Mouse (Mus musculus) large intestine, adult 2 months (tissue): ENCODE results near the gene Lig1. TPM values are rescaled to one million over a fixed set of nuclear protein-coding genes. Genes with fewer than 3 reads are reported as not detected.
A peak's percentile ranks its signal among the peaks of the same experiment; 100 is the strongest.

Experiments used
- DNase-seq: peaks from one replicate; pipeline ENCODE4 v3.0.0-alpha.2; 2012; ENCODE audit warnings: low read depth, low spot score
- WGBS: fragments of 180-500 bp; shearing (Covaris S2); methylation state at CpG from one replicate; pipeline ENCODE4 v1.1.7; 2018; 5-methylcytosine and 5-hydroxymethylcytosine counted together
- polyA plus RNA-seq: library from polyadenylated mRNA; depleted of rRNA; stranded (reverse); fragments of >200 nt; gene quantifications from 2 replicates; pipeline ENCODE4 v1.2.3, GENCODE M21; 2012; rRNA removed

Gene Lig1
- polyA plus RNA-seq, 1 experiment, result 18.4 TPM

GRCm38 (mm10) chr7:13303372-13303771 lies 26.3 kb downstream of the Lig1 start:
- DNase-seq, result no peak

- 93% methylated on average over 2 of the region's 2 CpGs for WGBS
- DNase-seq, result no peak
These were observed 32.3 kb downstream of the Lig1 start for GRCm38 (mm10) chr7:13309407-13309806.

- 83% methylated on average over 6 of the region's 6 CpGs for WGBS
- no peak for DNase-seq
These were observed 33.6 kb downstream of the Lig1 start for GRCm38 (mm10) chr7:13310493-13311199.

DNA sequence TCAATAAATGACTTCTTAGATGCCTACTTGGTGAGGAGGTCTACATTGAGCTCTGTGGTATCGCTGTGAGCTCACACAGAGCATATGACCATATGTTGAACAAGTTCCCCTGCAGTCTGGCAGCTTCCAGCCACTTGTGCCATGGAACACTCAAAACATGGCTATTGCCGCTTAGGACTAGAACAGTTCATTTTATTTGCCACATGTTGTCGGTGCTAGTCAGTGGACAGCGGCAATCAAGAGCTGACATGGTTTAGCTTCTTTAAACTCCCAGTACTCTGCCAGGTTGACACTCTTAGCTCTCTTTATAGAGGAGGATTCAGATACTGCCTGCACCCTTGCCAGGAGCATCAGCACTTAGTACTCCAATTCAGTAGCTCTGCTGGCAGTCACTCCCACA lies 34.3 kb downstream of the Lig1 start:
- DNase-seq, result no peak
- WGBS, result over 99% methylated on average over 4 of the region's 4 CpGs

DNA sequence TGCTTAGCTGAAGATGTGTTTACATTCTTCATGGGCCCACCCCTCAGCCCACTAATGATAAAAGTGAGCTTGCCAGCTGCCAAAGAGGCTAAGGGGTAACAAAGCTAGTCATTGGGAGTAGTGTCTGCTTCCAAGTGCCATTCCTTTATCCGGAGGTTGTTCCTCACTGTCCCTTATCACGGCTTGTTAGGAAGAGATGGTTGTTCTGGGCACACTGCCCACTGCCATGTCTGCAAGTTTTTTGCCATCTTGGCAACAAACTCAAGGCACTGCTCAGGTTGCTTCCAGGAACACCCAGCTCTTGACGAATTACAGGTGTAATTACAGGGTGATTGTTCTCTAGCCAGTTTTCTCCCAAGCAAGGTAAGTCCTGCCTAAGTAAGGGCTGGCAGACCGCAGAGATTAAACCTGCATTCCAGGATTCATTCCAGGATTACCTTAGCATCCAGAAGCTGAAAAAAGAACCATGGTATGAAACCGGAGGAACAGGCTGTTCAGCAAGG lies 37.1 kb downstream of the Lig1 start:
- 31% methylated on average over 5 of the region's 5 CpGs for WGBS
- DNase-seq, result peak; percentile 56

- WGBS, result 76% methylated on average over 3 of the region's 3 CpGs
These were observed 44.3 kb downstream of the Lig1 start for GRCm38 (mm10) chr7:13321424-13321823.

DNA sequence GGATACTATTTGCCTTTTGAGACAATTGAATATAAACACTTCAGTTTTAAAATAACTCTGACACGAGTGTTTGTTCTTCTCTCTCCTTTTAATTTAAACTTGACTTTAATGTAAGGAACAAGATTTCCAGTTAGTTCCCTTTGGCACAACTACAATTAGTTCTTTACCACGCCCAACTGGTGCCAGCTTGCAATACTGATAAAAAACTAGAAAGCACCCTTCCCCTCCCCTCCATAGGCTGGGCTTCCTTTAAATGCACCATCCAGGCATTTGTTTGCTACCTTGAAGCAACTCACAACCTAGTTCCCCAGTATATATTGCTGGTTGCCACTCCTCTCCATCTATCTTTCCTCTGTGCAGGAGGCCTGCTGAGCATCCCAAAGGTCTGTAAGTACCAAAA lies 47.2 kb downstream of the Lig1 start, which contains the start of gene Pla2g4c:
TSS of gene Pla2g4c (plus strand) at position 340 of the 400 bp plus-strand sequence.
- 24% methylated on average over 2 of the region's 2 CpGs for WGBS
- no peak for DNase-seq

More at GRCm38 (mm10) chr7:13321424-13321823, 44.3 kb downstream of the Lig1 start:
- no peak for DNase-seq

DNA sequence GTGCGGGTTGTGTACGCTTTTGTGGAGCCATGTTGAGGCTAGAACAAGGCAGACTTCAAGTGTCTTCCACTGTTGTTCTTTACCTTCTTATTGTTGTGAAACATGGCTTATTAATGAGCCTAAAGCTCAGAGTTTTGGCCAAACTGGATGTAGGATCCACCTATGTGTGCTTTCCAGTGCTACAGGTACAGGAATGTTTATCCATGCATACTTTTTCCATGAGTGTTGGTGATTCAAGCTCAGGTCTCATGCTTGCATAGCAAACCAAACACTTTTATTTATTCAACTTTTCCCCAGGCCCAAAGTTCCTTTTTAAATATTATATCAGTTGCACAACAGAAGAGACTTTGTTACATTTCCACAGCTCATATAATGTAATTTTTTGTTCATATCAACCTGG lies 53.5 kb downstream of the Lig1 start:
- DNase-seq, result no peak
- 97% methylated on average over 2 of the region's 2 CpGs for WGBS

DNA sequence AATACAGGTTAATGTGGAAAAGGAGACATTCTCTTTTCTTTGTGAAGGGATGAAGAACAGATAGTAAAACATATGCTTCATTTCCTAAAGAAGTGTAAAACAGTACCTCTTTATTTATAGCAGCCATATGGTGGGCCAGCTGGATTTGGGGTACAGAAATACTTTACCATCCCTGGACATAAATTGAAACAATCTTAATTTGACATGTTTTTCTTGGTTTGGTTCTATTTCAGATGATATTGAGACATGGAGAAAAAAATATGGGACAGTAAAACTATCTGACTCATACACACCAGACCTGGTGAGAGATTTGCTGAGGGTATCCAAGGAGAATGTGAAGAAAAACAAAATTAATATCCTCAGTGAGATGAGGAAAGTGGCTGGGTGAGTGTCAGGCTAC lies 78.9 kb downstream of the Lig1 start:
- DNase-seq, result no peak

Other genes with a start within 250 kb of the Lig1 start
- gene Chmp2a, start 242.5 kb upstream of the Lig1 start, polyA plus RNA-seq, result 128 and 132 TPM in 2 replicates
- gene Ube2m, start 239.0 kb upstream of the Lig1 start, polyA plus RNA-seq, result 188 and 202 TPM in 2 replicates
- 0.66 and 0.80 TPM in 2 replicates for gene Mzf1, start 222.5 kb upstream of the Lig1 start, polyA plus RNA-seq
- gene Vmn1r85, start 182.1 kb upstream of the Lig1 start, polyA plus RNA-seq, result not detected in 2 replicates
- gene Vmn1r86, start 157.4 kb upstream of the Lig1 start, polyA plus RNA-seq, result not detected in 2 replicates
- not detected in 2 replicates for gene Vmn1r87, start 137.1 kb upstream of the Lig1 start, polyA plus RNA-seq
- gene Vmn1r88, start 117.7 kb upstream of the Lig1 start, polyA plus RNA-seq, result not detected in 2 replicates
- gene Vmn1r89, start 64.3 kb upstream of the Lig1 start, polyA plus RNA-seq, result not detected in 2 replicates
- gene Zswim9, start 1.4 kb downstream of the Lig1 start, polyA plus RNA-seq, result 1.6 and 2.2 TPM in 2 replicates
- 2.9 and 3.0 TPM in 2 replicates for gene Pla2g4c, start 47.4 kb downstream of the Lig1 start, polyA plus RNA-seq
- not detected in 2 replicates for gene Cabp5, start 120.8 kb downstream of the Lig1 start, polyA plus RNA-seq
- gene Bsph1, start 173.6 kb downstream of the Lig1 start, polyA plus RNA-seq, result not detected in 2 replicates